Mouse (Mus musculus): ENCODE measurements around the gene Xk.
"Not testable (repeated sequence)": the region's sequence is repeated elsewhere in the genome, so short reads cannot be mapped to it uniquely, and the experiment has no call there.

DNA sequence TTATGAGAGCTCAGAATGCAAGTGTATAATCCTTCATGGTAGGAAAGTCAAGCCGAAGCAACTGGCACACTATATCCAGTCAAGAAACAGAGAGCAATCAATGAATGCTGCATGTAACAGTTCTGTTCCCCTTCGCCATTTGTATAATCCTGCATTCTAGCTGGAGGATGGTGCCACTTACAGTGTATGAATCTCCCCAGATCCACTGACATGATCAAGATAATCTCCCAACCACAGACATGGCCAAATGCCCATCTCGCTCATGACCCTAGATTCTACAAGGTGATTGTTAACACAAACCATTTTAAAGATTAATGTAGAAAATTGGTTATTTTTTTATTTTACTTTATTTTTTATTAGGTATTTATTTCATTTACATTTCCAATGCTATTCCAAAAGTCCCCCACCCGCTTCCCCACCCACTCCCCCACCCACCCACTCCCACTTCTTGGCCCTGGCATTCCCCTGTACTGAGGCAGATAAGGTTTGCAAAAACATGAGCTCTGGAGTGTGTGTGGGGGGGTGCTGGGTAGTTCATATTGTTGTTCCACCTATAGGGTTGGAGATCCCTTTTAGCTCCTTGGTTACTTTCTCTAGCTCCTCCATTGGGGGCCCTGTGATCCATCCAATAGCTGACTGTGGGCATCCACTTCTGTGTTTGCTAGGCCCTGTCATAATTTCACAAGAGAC is 20.7 kb downstream of the Xk start:
- TF ChIP-seq GABPA (IDR thresholded peaks at IDR 0.05; ENCODE audit: insufficient replicate concordance, low read depth, low read length); SIN3A (IDR thresholded peaks at IDR 0.05; ENCODE audit: low read length); RAD21 (IDR thresholded peaks at IDR 0.05; ENCODE audit: low read depth, low read length); KAT2A (IDR thresholded peaks at IDR 0.05; ENCODE audit: insufficient replicate concordance, low read length); BHLHE40 (IDR thresholded peaks at IDR 0.05; ENCODE audit: low read depth, low read length); MAFK (IDR thresholded peaks at IDR 0.05; ENCODE audit: insufficient replicate concordance, low read length); ZC3H11A (IDR thresholded peaks at IDR 0.05; ENCODE audit: low read depth, low read length); ZNF384 (IDR thresholded peaks at IDR 0.05; ENCODE audit: low read depth, low read length); CTCF (conservative IDR thresholded peaks at IDR 0.05 in 1 of 2, IDR thresholded peaks at IDR 0.05 in 1 of 2; ENCODE audit: low read depth in 2 of 2, low read length in 2 of 2); MAX (IDR thresholded peaks at IDR 0.05; ENCODE audit: low read length); MYC (IDR thresholded peaks at IDR 0.05; ENCODE audit: low read depth, low read length); ZKSCAN1 (IDR thresholded peaks at IDR 0.05; ENCODE audit: borderline replicate concordance, low read depth, low read length); POLR2A (IDR thresholded peaks at IDR 0.05; ENCODE audit: low read depth, low read length): not testable (repeated sequence)

Data from CH12.LX (cell line).